Mouse (Mus musculus): ENCODE results near the gene Por. TPM values are rescaled to one million over a fixed set of nuclear protein-coding genes. Genes with fewer than 3 reads are reported as not detected.

The Por gene
- polyA plus RNA-seq, 1 experiment from 2014 or later, result 135 TPM

- Histone ChIP-seq H3K4me3 (ENCODE audit: low read depth, low read length) (no peak overlapping the region), H3K4me1 (ENCODE audit: insufficient read depth, low read depth, low read length) (peaks cover 8% of the 10 kb centered on the region), H3K9me3 (ENCODE audit: low read length) (no peaks in the 10 kb centered on the region), H3K27me3 (replicated peaks; ENCODE audit: insufficient read depth, low read length) (no peaks in the 10 kb centered on the region), H3K9ac (replicated peaks; ENCODE audit: low read depth) (no peak overlapping the region), H3K4me2 (replicated peaks; ENCODE audit: low read depth, low read length) (no peak overlapping the region), H3K27ac (ENCODE audit: low read length) (no peak overlapping the region), H3K36me3 (ENCODE audit: insufficient read depth, low read length) (peaks cover 9% of the 10 kb centered on the region; the same call in 1 of the 2 replicates)
- DNase-seq (ENCODE audit: low spot score) (no peak), ATAC-seq (no peak)
- WGBS, result 88% methylated on average over 5 of the region's 5 CpGs
- TF ChIP-seq EP300 (IDR thresholded peaks at IDR 0.05), result no peak
- no peak for TF ChIP-seq CTCF (IDR thresholded peaks at IDR 0.05)
Measured at GRCm38 (mm10) chr5:135709716-135710115, 39.9 kb downstream of the Por start.

- no peak overlapping the region for H3K9ac ChIP-seq (replicated peaks; ENCODE audit: low read depth)
- no peak for TF ChIP-seq CTCF (IDR thresholded peaks at IDR 0.05)
- no peak for TF ChIP-seq EP300 (IDR thresholded peaks at IDR 0.05)
- H3K4me2 ChIP-seq (replicated peaks; ENCODE audit: low read depth, low read length), result no peak overlapping the region
- 72% methylated on average over 7 of the region's 7 CpGs for WGBS
- ATAC-seq (0 out of 2 replicates have a peak, but pooled peaks have one; percentile 30), DNase-seq (ENCODE audit: low spot score) (peak; percentile 82)
- peaks cover 9% of the 10 kb centered on the region; the same call in 1 of the 2 replicates for H3K36me3 ChIP-seq (ENCODE audit: insufficient read depth, low read length)
- peaks cover 8% of the 10 kb centered on the region for H3K4me1 ChIP-seq (ENCODE audit: insufficient read depth, low read depth, low read length)
- no peak overlapping the region for H3K27ac ChIP-seq (ENCODE audit: low read length)
- no peaks in the 10 kb centered on the region for H3K9me3 ChIP-seq (ENCODE audit: low read length)
- H3K4me3 ChIP-seq (ENCODE audit: low read depth, low read length), result no peak overlapping the region
- no peaks in the 10 kb centered on the region for H3K27me3 ChIP-seq (replicated peaks; ENCODE audit: insufficient read depth, low read length)
Measured at GRCm38 (mm10) chr5:135710599-135711214, 40.9 kb downstream of the Por start.

- peaks cover 5% of the 10 kb centered on the region; the same call in 1 of the 2 replicates for H3K36me3 ChIP-seq (ENCODE audit: insufficient read depth, low read length)
- H3K9me3 ChIP-seq (ENCODE audit: low read length), result no peaks in the 10 kb centered on the region
- H3K4me1 ChIP-seq (ENCODE audit: insufficient read depth, low read depth, low read length), result peaks cover 8% of the 10 kb centered on the region
- no peak overlapping the region for H3K27ac ChIP-seq (ENCODE audit: low read length)
- WGBS, result 82% methylated on average over 13 of the region's 13 CpGs
- TF ChIP-seq EP300 (IDR thresholded peaks at IDR 0.05) (no peak), CTCF (IDR thresholded peaks at IDR 0.05) (no peak)
- no peak for ATAC-seq
- H3K4me3 ChIP-seq (ENCODE audit: low read depth, low read length), result no peak overlapping the region
- DNase-seq (ENCODE audit: low spot score), result no peak
- H3K4me2 ChIP-seq (replicated peaks; ENCODE audit: low read depth, low read length), result no peak overlapping the region
- no peaks in the 10 kb centered on the region for H3K27me3 ChIP-seq (replicated peaks; ENCODE audit: insufficient read depth, low read length)
- H3K9ac ChIP-seq (replicated peaks; ENCODE audit: low read depth), result no peak overlapping the region
Measured at GRCm38 (mm10) chr5:135711582-135712355, 41.9 kb downstream of the Por start.

- Histone ChIP-seq H3K27me3 (replicated peaks; ENCODE audit: insufficient read depth, low read length) (no peaks in the 10 kb centered on the region), H3K9ac (replicated peaks; ENCODE audit: low read depth) (no peak overlapping the region), H3K4me3 (ENCODE audit: low read depth, low read length) (no peak overlapping the region), H3K4me2 (replicated peaks; ENCODE audit: low read depth, low read length) (no peak overlapping the region), H3K27ac (ENCODE audit: low read length) (peak overlapping the region; percentile 48; the same call in 1 of the 2 replicates), H3K36me3 (ENCODE audit: insufficient read depth, low read length) (0 out of 2 replicates have a peak, but pooled peaks cover 3% of the 10 kb centered on the region), H3K4me1 (ENCODE audit: insufficient read depth, low read depth, low read length) (peaks cover 8% of the 10 kb centered on the region), H3K9me3 (ENCODE audit: low read length) (no peaks in the 10 kb centered on the region)
- DNase-seq (ENCODE audit: low spot score) (no peak), ATAC-seq (no peak)
- TF ChIP-seq CTCF (IDR thresholded peaks at IDR 0.05), result no peak
- no peak for TF ChIP-seq EP300 (IDR thresholded peaks at IDR 0.05)
- WGBS, result 48% methylated on average over 4 of the region's 4 CpGs
Measured at GRCm38 (mm10) chr5:135712803-135713202, 43.0 kb downstream of the Por start.

- H3K4me3 ChIP-seq (ENCODE audit: low read depth, low read length), result no peak overlapping the region
- H3K27ac ChIP-seq (ENCODE audit: low read length), result peak overlapping the region; percentile 48
- peaks cover 8% of the 10 kb centered on the region for H3K4me1 ChIP-seq (ENCODE audit: insufficient read depth, low read depth, low read length)
- WGBS, result 33% methylated on average over 16 of the region's 16 CpGs
- H3K36me3 ChIP-seq (ENCODE audit: insufficient read depth, low read length), result peaks cover 3% of the 10 kb centered on the region; the same call in 1 of the 2 replicates
- H3K9ac ChIP-seq (replicated peaks; ENCODE audit: low read depth), result no peak overlapping the region
- ATAC-seq (peak; percentile 93), DNase-seq (ENCODE audit: low spot score) (peak; percentile 82)
- H3K9me3 ChIP-seq (ENCODE audit: low read length), result no peaks in the 10 kb centered on the region
- H3K4me2 ChIP-seq (replicated peaks; ENCODE audit: low read depth, low read length), result 0 out of 2 replicates have a peak overlapping the region, but pooled peaks have one; percentile 11
- no peaks in the 10 kb centered on the region for H3K27me3 ChIP-seq (replicated peaks; ENCODE audit: insufficient read depth, low read length)
- TF ChIP-seq CTCF (IDR thresholded peaks at IDR 0.05) (no peak), EP300 (IDR thresholded peaks at IDR 0.05) (peak; percentile 70; the same call in 1 of the 2 replicates)
Measured at GRCm38 (mm10) chr5:135713441-135714218, 43.8 kb downstream of the Por start.

- H3K27ac ChIP-seq (ENCODE audit: low read length), result no peak overlapping the region
- H3K4me1 ChIP-seq (ENCODE audit: insufficient read depth, low read depth, low read length), result peaks cover 8% of the 10 kb centered on the region
- peaks cover 3% of the 10 kb centered on the region; the same call in 1 of the 2 replicates for H3K36me3 ChIP-seq (ENCODE audit: insufficient read depth, low read length)
- no peak for ATAC-seq
- H3K4me2 ChIP-seq (replicated peaks; ENCODE audit: low read depth, low read length), result no peak overlapping the region
- H3K9ac ChIP-seq (replicated peaks; ENCODE audit: low read depth), result no peak overlapping the region
- no peaks in the 10 kb centered on the region for H3K27me3 ChIP-seq (replicated peaks; ENCODE audit: insufficient read depth, low read length)
- TF ChIP-seq CTCF (IDR thresholded peaks at IDR 0.05) (peak; percentile 53), EP300 (IDR thresholded peaks at IDR 0.05) (no peak)
- H3K4me3 ChIP-seq (ENCODE audit: low read depth, low read length), result no peak overlapping the region
- 60% methylated on average over 10 of the region's 10 CpGs for WGBS
- no peak for DNase-seq (ENCODE audit: low spot score)
- no peaks in the 10 kb centered on the region for H3K9me3 ChIP-seq (ENCODE audit: low read length)
Measured at GRCm38 (mm10) chr5:135715624-135716023, 45.8 kb downstream of the Por start.
